Comparison of ENCODE assay signal across 26 mouse cellular contexts in genomic region chr11:62885323-62885722, GRCm38 (mm10). TPM values are rescaled to one million over a fixed set of nuclear protein-coding genes. Genes with fewer than 3 reads are reported as not detected.
A peak's percentile ranks its signal among the peaks of the same experiment; 100 is the strongest.
DNase-seq lines count a peak whose midpoint lies in the region; ATAC-seq lines count a peak whose summit lies in the region.
"Had no signal": no experiment of that assay in that cellular context is flagged by ENCODE, and none has a peak within 500 bp of the region (broad histone marks: within the 10 kb centered on the region; RNA-seq: fewer than 3 reads in every experiment).

No protein-coding gene starts in this region.

- H3K27me3 ChIP-seq in lung, embryonic 16.5 days (ENCODE audit: control insufficient read depth, insufficient read depth, low read depth, low read length), result no peaks in the 10 kb centered on the region
- H3K27me3 ChIP-seq: embryonic facial prominence, embryonic 15.5 days; forebrain, embryonic 12.5 days; heart, embryonic 12.5 days; hindbrain, embryonic 13.5 days; limb, embryonic 12.5 days; neural tube, embryonic 13.5 days had no signal

- ATAC-seq in lung, embryonic 16.5 days (ENCODE audit: low read depth), result peak; percentile 66
- ATAC-seq: forebrain, postnatal 0 days; intestine, embryonic 16.5 days; liver, postnatal 0 days; midbrain, embryonic 16.5 days had no signal

- WGBS in lung, embryonic 16.5 days, result 49% methylated on average over 5 of the region's 5 CpGs

- no peaks in the 10 kb centered on the region for H3K9me3 ChIP-seq in lung, embryonic 16.5 days (ENCODE audit: control insufficient read depth, low read length)
- H3K9me3 ChIP-seq: embryonic facial prominence, embryonic 15.5 days; forebrain, embryonic 12.5 days; G1E; heart, embryonic 12.5 days; hindbrain, embryonic 13.5 days; limb, embryonic 12.5 days; neural tube, embryonic 13.5 days had no signal

- peaks cover 9% of the 10 kb centered on the region for H3K36me3 ChIP-seq in lung, embryonic 16.5 days (ENCODE audit: control insufficient read depth, insufficient read depth, low read length)

- H3K27ac ChIP-seq in lung, embryonic 16.5 days (ENCODE audit: low read length), result 0 out of 2 replicates have a peak overlapping the region, but pooled peaks have one; percentile 43
- H3K27ac ChIP-seq: embryonic facial prominence, embryonic 15.5 days; forebrain, embryonic 12.5 days; heart, adult 2 months; hindbrain, embryonic 13.5 days; limb, embryonic 12.5 days; neural tube, embryonic 13.5 days had no signal

- no peak overlapping the region for H3K9ac ChIP-seq in lung, embryonic 16.5 days (ENCODE audit: low read length)
- H3K9ac ChIP-seq: embryonic facial prominence, embryonic 15.5 days; forebrain, embryonic 12.5 days; forebrain, postnatal 0 days; heart, embryonic 12.5 days; hindbrain, embryonic 13.5 days; limb, embryonic 12.5 days; liver, postnatal 0 days; neural tube, embryonic 13.5 days had no signal

- no peaks in the 10 kb centered on the region; the same call in 1 of the 2 replicates for H3K4me1 ChIP-seq in lung, embryonic 16.5 days (replicated peaks; ENCODE audit: control insufficient read depth, insufficient read depth, low read length)
- H3K4me1 ChIP-seq: embryonic facial prominence, embryonic 15.5 days; forebrain, embryonic 12.5 days; heart, embryonic 12.5 days; limb, embryonic 12.5 days had no signal

- peak; percentile 8 for DNase-seq in adrenal gland, postnatal 14 days
- DNase-seq in adrenal gland, postnatal 36 days, result no peak
- no peak for DNase-seq in lung, postnatal 25 days (ENCODE audit: low spot score)
- peak; percentile 24 for DNase-seq in kidney, adult 9 months
- DNase-seq in kidney, postnatal 10 days, result peak; percentile 38
- DNase-seq in urinary bladder, adult 18-20 months (ENCODE audit: low spot score in 2 of 2), result no peak
- DNase-seq in left cerebral cortex, adult 8-10 months (ENCODE audit: low spot score in 2 of 2), result no peak
- DNase-seq: adrenal gland, postnatal 10 days; cerebellum, adult 2 months; cerebellum, postnatal 14 days; forebrain, postnatal 0 days; heart, adult 2 months; heart, postnatal 4 days; layer of hippocampus, postnatal 36 days; liver, postnatal 0 days had no signal

- no peak overlapping the region for H3K4me3 ChIP-seq in lung, embryonic 16.5 days (ENCODE audit: low read length)
- H3K4me3 ChIP-seq: embryonic facial prominence, embryonic 15.5 days; forebrain, embryonic 12.5 days; heart, adult 2 months; heart, embryonic 12.5 days; hindbrain, embryonic 13.5 days; limb, embryonic 12.5 days; neural tube, embryonic 13.5 days had no signal

- no peak overlapping the region for H3K4me2 ChIP-seq in lung, embryonic 16.5 days (ENCODE audit: low read depth, low read length)
- H3K4me2 ChIP-seq: embryonic facial prominence, embryonic 15.5 days; forebrain, embryonic 12.5 days; heart, embryonic 12.5 days; hindbrain, embryonic 13.5 days; limb, embryonic 12.5 days; liver, embryonic 11.5 days; neural tube, embryonic 13.5 days had no signal

RNA-seq across cellular contexts. Expression of gene Tvp23b, which starts 6.1 kb away (rescaled TPM):
- total RNA-seq in adrenal gland, postnatal 14 days (2021), result 33.6 and 34.4 TPM in 2 replicates
- 10 to 100 TPM; 50.8 to 56.2 TPM for total RNA-seq in adrenal gland, postnatal 36 days (2021)
- 79.5 TPM in 2 replicates for polyA plus RNA-seq in lung, embryonic 16.5 days (2015; fragmentation: Nextera tagmentation; extraction: Ambion mirVana)
- total RNA-seq in left cerebral cortex, adult 8-10 months (2022), result 10 to 100 TPM; 29.9 to 35.5 (median 30.9) TPM

RNA-seq across cellular contexts. Expression of gene Fbxw10, which starts 38.5 kb away (rescaled TPM):
- total RNA-seq in adrenal gland, postnatal 14 days (2021), result 0.70 and 1.2 TPM in 2 replicates
- under 1 TPM; 0.72 to 0.83 TPM for total RNA-seq in adrenal gland, postnatal 36 days (2021)
- 0.40 and 0.92 TPM in 2 replicates for polyA plus RNA-seq in lung, embryonic 16.5 days (2015; fragmentation: Nextera tagmentation; extraction: Ambion mirVana)
- total RNA-seq in left cerebral cortex, adult 8-10 months (2022), result 1 to 10 TPM in 2 of 4 experiments, under 1 TPM in 2; 0.63 to 2.2 (median 1.0) TPM
- polyA plus RNA-seq: G1E had no signal

Comparison
In these comparisons a context has a peak if more than half of its experiments do, and no peak if none do; other contexts are left out.
1. DNase-seq: peak in adrenal gland, postnatal 14 days (single experiment), kidney, adult 9 months (single experiment) and kidney, postnatal 10 days (single experiment); none in adrenal gland, postnatal 36 days (0 of 2), lung, postnatal 25 days (single experiment), urinary bladder, adult 18-20 months (0 of 2) and left cerebral cortex, adult 8-10 months (0 of 2).